Mouse (Mus musculus) embryonic facial prominence, embryonic 10.5 days (tissue): ENCODE measurements around the gene Cdh11. TPM values are rescaled to one million over a fixed set of nuclear protein-coding genes. Genes with fewer than 3 reads are reported as not detected.
"Not testable (repeated sequence)": the region's sequence is repeated elsewhere in the genome, so short reads cannot be mapped to it uniquely, and the experiment has no call there.

Source experiments
- DNase-seq: peaks from one replicate; pipeline ENCODE4 v3.0.0-alpha.2; 2017; ENCODE audit warnings: low spot score
- H3K27ac ChIP-seq: fragments of 300-500 bp; sonication (generic); replicated peaks from 2 replicates; pipeline ENCODE4 v1.5.1; 2016; ENCODE audit warnings: mild to moderate bottlenecking
- H3K27me3 ChIP-seq: fragments of 300-500 bp; sonication (generic); replicated peaks from 2 replicates; pipeline ENCODE4 v1.6.1; 2016; ENCODE audit warnings: low read depth, mild to moderate bottlenecking; ENCODE audit not compliant: poor library complexity, severe bottlenecking
- H3K36me3 ChIP-seq: fragments of 300-500 bp; sonication (generic); replicated peaks from 2 replicates; pipeline ENCODE4 v1.6.1; 2016; ENCODE audit warnings: mild to moderate bottlenecking, moderate library complexity
- H3K4me1 ChIP-seq: fragments of 300-500 bp; sonication (generic); 2 replicates; pipeline ENCODE4 v1.6.1; 2016
- H3K4me3 ChIP-seq: fragments of 300-500 bp; sonication (generic); 2 replicates; pipeline ENCODE4 v1.5.1; 2016; ENCODE audit warnings: mild to moderate bottlenecking, moderate library complexity
- H3K9me3 ChIP-seq: fragments of 300-500 bp; sonication (generic); 2 replicates; pipeline ENCODE4 v1.6.1; 2016; ENCODE audit warnings: mild to moderate bottlenecking
- WGBS: fragments of 180-500 bp; shearing (Covaris S2); methylation state at CpG from one replicate; pipeline ENCODE4 v1.1.7; 2016; 5-methylcytosine and 5-hydroxymethylcytosine counted together
- polyA plus RNA-seq: library from polyadenylated mRNA; unstranded; fragments of >200 nt; fragmentation: Nextera tagmentation; extraction: Ambion mirVana; gene quantifications from 2 replicates; pipeline ENCODE4 v1.2.1, GENCODE M21; 2016

Gene Cdh11
- polyA plus RNA-seq, 1 experiment from 2014 or later, result 103 TPM

DNA sequence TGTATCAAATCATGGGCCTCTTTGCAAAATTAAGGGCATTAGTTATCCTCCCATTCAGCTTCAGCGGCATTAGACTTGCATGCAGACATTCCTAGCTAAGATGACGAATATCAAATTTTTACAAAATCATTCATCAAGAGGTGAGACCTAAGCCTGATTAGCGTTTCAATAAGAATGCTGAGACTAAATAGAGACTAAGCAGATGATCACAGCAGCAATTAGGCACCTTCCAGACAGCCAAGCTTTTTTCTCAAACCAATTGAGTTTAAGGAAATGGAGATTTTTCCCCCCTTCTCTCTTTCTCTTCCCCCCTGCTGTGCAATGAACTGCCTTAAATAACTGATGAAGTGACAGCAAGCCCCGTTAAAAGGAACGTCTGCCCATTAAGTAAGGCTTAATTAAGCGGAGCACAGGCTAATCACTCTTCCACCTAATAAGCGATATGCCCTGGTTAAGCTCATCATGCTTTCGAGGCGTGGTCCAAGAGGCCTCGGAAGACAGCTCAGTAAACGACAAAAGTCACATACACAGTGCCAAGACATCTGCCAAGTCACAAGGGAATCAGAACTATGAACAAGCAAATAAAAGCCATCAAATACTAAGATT is 87.1 kb downstream of the Cdh11 start:
- no peak for DNase-seq
- no peak overlapping the region for H3K27ac ChIP-seq
- H3K36me3 ChIP-seq, result peaks cover 27% of the 10 kb centered on the region
- 41% methylated on average over 11 of the region's 11 CpGs for WGBS
- no peaks in the 10 kb centered on the region for H3K27me3 ChIP-seq
- no peaks in the 10 kb centered on the region for H3K9me3 ChIP-seq
- no peak overlapping the region for H3K4me3 ChIP-seq
- peaks cover 11% of the 10 kb centered on the region for H3K4me1 ChIP-seq

DNA sequence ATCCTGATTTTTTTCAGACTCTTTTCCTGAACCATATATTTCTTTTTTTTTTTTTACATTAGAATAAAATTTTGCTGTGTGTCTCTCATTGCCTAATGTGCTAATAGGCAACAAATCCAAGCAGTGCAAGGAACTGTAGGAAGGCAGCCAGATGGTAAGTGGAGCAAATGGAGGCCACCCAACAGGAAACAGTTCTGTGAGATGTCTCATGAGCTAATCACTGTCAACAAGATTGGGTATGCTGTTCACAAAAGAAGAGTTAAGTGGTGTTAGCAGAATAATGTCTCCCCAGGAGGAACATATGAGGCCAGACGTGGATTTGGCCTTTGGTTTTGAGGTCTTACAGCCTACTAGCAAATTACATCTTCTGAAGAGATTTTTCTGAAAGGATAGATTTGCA is 92.0 kb downstream of the Cdh11 start:
- Histone ChIP-seq H3K27ac (no peak overlapping the region), H3K27me3 (no peaks in the 10 kb centered on the region), H3K9me3 (no peaks in the 10 kb centered on the region), H3K4me3 (no peak overlapping the region), H3K4me1 (peaks cover 6% of the 10 kb centered on the region), H3K36me3 (peaks cover 14% of the 10 kb centered on the region)
- no peak for DNase-seq
- 44% methylated on average over 1 of the region's 1 CpGs for WGBS

DNA sequence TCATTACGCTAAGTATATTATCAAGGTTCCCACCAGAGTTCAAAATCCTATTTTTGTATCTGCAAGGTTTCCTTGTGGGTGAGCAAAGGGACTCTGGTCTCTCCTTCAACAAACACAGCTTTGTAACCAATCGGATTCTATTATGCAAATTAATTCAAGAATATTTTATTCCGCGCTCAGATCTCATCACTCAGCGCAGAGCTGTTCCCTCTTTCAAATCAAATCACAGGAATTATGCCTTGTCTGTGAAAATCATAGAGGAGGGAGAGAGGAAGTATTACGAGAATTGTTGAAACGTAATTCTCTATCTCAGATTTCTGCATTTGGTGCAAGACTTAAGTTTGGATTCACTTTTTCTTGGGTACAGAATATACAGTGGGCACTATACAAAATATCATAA is 100.0 kb downstream of the Cdh11 start:
- H3K36me3 ChIP-seq, H3K4me3 ChIP-seq, H3K27me3 ChIP-seq, H3K9me3 ChIP-seq, DNase-seq, H3K27ac ChIP-seq, H3K4me1 ChIP-seq: not testable (repeated sequence)
- WGBS, result 87% methylated on average over 7 of the region's 7 CpGs

DNA sequence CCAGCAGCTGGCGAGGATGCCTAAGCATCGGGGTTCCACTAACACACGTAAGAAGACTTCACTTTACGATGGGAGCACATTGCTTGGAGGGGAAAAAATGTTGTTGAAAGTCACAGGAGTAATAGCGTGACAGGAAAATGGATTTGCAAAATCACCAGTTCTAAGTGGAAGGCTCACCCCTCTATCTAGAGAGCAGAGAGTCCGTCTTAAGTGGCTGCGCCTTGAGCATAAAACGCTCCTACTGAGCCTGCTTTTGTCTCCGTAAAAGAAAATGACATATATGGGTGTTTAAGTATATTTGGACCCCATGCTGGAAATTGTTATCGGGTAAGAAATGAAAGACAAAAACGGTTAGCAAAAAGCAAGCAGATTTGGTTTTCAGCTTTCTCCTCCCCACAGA is 100.4 kb downstream of the Cdh11 start:
- no peak for DNase-seq
- 91% methylated on average over 11 of the region's 11 CpGs for WGBS

DNA sequence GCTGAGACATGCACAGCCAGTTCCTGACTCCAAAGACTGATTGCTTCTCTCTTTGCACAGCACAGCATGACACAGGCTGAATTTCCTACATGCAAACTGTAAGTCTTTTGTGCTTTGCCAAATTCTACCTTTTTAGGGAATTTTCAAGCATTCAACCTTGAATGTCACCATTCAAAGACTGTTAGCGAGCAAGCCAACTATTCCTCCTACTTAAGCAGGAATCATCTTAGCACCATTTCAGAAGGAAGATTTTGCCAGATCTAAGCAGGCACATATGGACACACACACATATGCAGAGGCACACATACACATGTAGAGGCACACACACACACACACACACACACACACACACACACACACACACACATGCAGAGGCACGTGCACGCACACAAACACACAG is 108.3 kb downstream of the Cdh11 start:
- no peak for DNase-seq
- Histone ChIP-seq H3K27me3 (no peaks in the 10 kb centered on the region), H3K4me1 (no peaks in the 10 kb centered on the region), H3K27ac (no peak overlapping the region), H3K9me3 (no peaks in the 10 kb centered on the region), H3K4me3 (no peak overlapping the region), H3K36me3 (peaks cover 73% of the 10 kb centered on the region)
- WGBS, result 94% methylated on average over 3 of the region's 3 CpGs

More for the DNA sequence above, 100.4 kb downstream of the Cdh11 start:
- H3K27ac ChIP-seq, result no peak overlapping the region
- no peak overlapping the region for H3K4me3 ChIP-seq
- H3K9me3 ChIP-seq, result no peaks in the 10 kb centered on the region
- H3K27me3 ChIP-seq, result no peaks in the 10 kb centered on the region
- H3K36me3 ChIP-seq, result peaks cover 9% of the 10 kb centered on the region
- no peaks in the 10 kb centered on the region for H3K4me1 ChIP-seq

DNA sequence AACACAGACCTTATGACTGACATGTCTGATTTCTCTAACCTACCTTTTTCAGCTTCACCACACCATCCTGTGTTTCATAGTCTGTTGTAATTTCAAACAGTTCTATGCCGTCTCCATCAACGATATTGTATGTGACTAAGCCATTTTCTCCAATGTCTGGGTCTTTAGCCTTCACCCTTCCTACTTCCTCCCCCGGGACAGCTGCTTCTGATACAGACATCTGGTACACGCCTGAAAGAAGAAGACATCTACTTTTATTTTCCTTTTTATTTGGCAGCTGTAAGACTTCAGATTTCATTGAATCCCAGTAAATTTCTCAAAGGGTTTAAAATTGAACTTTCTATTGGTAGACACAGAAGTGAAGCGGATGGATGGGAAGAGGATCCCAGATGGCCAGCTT is 120.9 kb downstream of the Cdh11 start:
- not testable (repeated sequence) for DNase-seq, H3K4me1 ChIP-seq, H3K27me3 ChIP-seq, H3K4me3 ChIP-seq, H3K27ac ChIP-seq, H3K9me3 ChIP-seq
- peaks cover 94% of the 10 kb centered on the region for H3K36me3 ChIP-seq
- WGBS, result 86% methylated on average over 5 of the region's 5 CpGs

DNA sequence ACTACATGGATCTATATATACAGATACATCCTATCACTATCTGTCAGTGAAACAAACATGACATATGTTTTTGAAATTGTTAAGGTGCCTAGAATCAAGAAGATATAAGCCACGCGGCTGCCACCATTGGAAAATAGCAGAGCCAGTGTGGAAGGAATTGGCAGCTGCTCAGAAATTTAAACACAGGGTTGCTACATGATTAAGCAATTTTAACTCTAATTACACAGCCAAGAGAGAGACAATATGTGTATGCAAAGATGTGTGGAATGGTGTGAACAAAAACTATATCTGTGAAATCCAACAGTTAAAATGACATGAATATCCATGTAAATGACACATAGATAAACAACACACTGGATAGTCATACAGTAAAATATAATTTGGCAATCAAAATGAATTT is 128.9 kb downstream of the Cdh11 start:
- no peaks in the 10 kb centered on the region for H3K9me3 ChIP-seq
- no peaks in the 10 kb centered on the region for H3K4me1 ChIP-seq
- H3K36me3 ChIP-seq, result peaks cover 94% of the 10 kb centered on the region
- no peaks in the 10 kb centered on the region for H3K27me3 ChIP-seq
- no peak for DNase-seq
- H3K27ac ChIP-seq, result no peak overlapping the region
- H3K4me3 ChIP-seq, result no peak overlapping the region
- WGBS, result 92% methylated on average over 2 of the region's 2 CpGs

DNA sequence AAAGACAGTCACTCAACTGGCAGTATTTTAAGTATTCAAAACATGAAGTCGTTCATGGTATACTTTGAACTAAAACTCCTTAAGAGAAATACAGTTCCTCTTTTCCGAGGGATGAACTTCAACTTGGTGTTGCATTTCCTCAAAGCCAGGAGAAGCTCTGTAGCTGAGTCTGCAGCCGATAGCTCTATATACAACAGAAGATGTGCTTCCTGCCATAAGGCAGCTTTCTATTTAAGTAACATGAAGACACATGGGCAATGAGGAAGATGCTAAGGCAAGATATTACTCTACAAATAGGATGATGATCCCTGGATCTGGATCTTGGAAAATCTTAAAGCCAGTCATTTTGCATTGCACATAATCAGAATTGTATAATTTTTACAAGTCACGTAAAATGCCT is 133.5 kb downstream of the Cdh11 start:
- H3K36me3 ChIP-seq, result peaks cover 92% of the 10 kb centered on the region

DNA sequence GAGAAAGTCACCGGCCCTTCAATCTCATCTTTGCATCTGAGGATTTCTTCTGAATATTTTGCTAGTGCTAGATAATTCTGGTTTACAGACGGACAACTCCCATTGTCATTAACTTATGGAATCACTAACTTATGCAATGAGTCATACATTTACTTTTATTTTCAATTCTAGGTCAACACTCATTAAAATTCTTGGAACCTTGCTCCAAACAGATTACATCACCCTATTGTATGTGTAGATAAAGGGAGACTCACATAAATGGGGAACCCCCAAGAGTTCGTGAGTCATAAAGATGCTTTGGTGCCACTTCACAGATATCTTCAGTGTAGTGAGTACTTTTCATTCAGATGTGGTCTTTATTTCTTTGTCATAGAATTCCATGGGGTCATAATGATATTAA is 158.3 kb downstream of the Cdh11 start:
- Histone ChIP-seq H3K27me3 (no peaks in the 10 kb centered on the region), H3K36me3 (peaks cover 3% of the 10 kb centered on the region; the same call in 1 of the 2 replicates), H3K4me1 (no peaks in the 10 kb centered on the region), H3K27ac (no peak overlapping the region), H3K4me3 (no peak overlapping the region), H3K9me3 (no peaks in the 10 kb centered on the region)
- 90% methylated on average over 3 of the region's 3 CpGs for WGBS
- no peak for DNase-seq

More for the DNA sequence above, 133.5 kb downstream of the Cdh11 start:
- no peak overlapping the region for H3K4me3 ChIP-seq
- DNase-seq, result no peak
- 88% methylated on average over 4 of the region's 4 CpGs for WGBS
- no peaks in the 10 kb centered on the region for H3K4me1 ChIP-seq
- H3K27ac ChIP-seq, result no peak overlapping the region
- no peaks in the 10 kb centered on the region for H3K27me3 ChIP-seq
- H3K9me3 ChIP-seq, result no peaks in the 10 kb centered on the region

DNA sequence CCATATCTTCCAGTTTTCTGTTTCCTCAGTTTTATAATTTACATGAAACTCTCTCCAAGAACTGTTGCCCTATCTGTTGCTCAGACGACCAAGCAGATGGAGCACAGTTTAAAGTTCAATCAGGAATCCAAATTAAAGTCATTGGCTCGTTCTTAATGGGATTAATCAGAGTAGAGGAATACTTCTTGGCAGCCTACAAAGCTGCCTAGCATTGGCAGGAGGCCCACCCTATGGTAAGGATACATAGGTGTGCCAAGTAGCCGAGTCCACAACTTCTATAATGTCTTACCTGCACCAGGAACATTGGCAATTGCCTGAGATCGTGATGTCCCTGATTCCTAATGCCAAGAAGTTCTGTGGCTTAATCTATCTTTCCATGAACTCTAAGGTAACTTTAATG is 173.3 kb downstream of the Cdh11 start:
- Histone ChIP-seq H3K36me3 (no peaks in the 10 kb centered on the region), H3K4me1 (no peaks in the 10 kb centered on the region), H3K27me3 (no peaks in the 10 kb centered on the region), H3K4me3 (no peak overlapping the region), H3K9me3 (no peaks in the 10 kb centered on the region), H3K27ac (no peak overlapping the region)
- no peak for DNase-seq
- WGBS, result 85% methylated on average over 4 of the region's 4 CpGs

DNA sequence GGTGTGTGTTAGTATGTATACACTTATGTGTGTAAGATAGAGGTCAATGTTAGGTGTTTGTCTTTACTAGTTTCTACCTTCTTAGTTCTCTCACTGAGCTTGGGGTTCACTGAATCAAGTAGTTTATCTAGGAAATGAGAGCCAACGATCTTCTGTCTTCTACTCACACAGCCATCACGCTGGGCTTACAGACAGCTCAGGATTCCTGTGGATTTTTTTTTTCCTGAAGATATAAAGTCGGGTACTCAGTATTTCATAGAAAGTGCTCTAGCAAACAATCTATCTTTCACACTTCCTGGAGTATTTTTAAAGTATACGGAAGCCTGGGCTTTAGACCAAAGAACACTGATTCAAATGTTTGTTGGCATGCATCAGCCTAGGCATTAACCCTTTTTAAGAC is 184.1 kb downstream of the Cdh11 start:
- Histone ChIP-seq H3K4me3 (no peak overlapping the region), H3K27me3 (no peaks in the 10 kb centered on the region), H3K36me3 (no peaks in the 10 kb centered on the region), H3K9me3 (no peaks in the 10 kb centered on the region), H3K4me1 (no peaks in the 10 kb centered on the region), H3K27ac (no peak overlapping the region)
- 85% methylated on average over 4 of the region's 4 CpGs for WGBS
- no peak for DNase-seq

DNA sequence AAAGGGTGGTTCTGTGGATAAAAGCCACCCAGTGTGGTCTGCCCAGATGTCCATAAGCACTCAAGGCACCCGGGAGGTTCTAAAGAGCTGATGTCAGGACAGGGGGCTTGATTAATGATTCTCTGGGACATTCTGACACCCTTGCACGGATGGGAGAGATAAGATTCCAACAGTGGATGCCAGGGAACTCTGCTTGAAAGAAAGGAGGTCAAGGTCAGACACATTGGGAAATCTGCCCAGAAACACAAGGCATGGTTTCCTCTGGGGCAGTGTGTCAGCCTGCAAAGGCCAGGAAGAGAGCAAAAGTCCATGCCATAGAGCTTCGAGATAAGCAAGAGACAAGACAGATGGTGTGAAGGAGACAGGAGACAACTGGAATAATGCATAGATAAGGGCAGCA is 188.9 kb downstream of the Cdh11 start:
- H3K9me3 ChIP-seq, result no peaks in the 10 kb centered on the region
- H3K4me1 ChIP-seq, result no peaks in the 10 kb centered on the region
- peak; percentile 12 for DNase-seq
- WGBS, result 56% methylated on average over 3 of the region's 3 CpGs
- no peaks in the 10 kb centered on the region for H3K27me3 ChIP-seq
- no peak overlapping the region for H3K27ac ChIP-seq
- no peak overlapping the region for H3K4me3 ChIP-seq
- no peaks in the 10 kb centered on the region for H3K36me3 ChIP-seq

DNA sequence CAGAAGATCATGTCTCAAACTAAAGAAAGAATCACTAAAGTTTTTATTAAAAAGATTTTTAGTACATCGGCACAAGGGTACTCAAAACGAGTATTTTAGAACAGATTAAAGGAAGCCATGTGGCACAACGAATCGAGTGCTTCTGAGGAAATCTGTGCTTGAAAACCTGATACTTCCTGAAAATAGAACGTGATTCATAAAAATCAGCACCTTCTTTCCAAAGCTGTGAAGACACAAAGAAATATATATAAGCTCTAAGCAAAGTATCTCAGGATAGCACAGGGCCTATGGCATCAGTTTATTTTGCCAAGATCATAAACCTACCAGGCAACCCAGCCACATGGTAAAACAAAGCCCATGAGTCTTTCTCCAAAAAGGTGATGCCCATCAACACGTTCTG is 191.5 kb downstream of the Cdh11 start:
- Histone ChIP-seq H3K27me3 (no peaks in the 10 kb centered on the region), H3K36me3 (no peaks in the 10 kb centered on the region), H3K9me3 (no peaks in the 10 kb centered on the region), H3K4me1 (no peaks in the 10 kb centered on the region), H3K27ac (no peak overlapping the region), H3K4me3 (no peak overlapping the region)
- DNase-seq, result no peak
- WGBS, result 89% methylated on average over 6 of the region's 6 CpGs
